Mouse (Mus musculus) embryonic fibroblast, embryonic 13.5 days (primary cell): ENCODE data around the gene Eif2s1.

ENCODE experiments used
- CTCF ChIP-seq: IDR thresholded peaks from 2 replicates; pipeline ENCODE4 v1.5.1; 2011; ENCODE audit warnings: mild to moderate bottlenecking, control low read depth, low read length, moderate library complexity, borderline replicate concordance; ENCODE audit not compliant: insufficient read depth
- POLR2A ChIP-seq: IDR thresholded peaks from 2 replicates; pipeline ENCODE4 v1.6.1; 2011; ENCODE audit warnings: low read depth, mild to moderate bottlenecking, control low read depth, low read length, moderate library complexity

GRCm38 (mm10) chr12:78914458-78914857 is 52.8 kb downstream of the Eif2s1 start:
- no peak for TF ChIP-seq POLR2A
- TF ChIP-seq CTCF: no peak
